Mouse (Mus musculus): ENCODE measurements around the gene Olfr698.
"Not testable (repeated sequence)": the region's sequence is repeated elsewhere in the genome, so short reads cannot be mapped to it uniquely, and the experiment has no call there.

- not testable (repeated sequence) for TF ChIP-seq CTCF, EP300 (IDR thresholded peaks at IDR 0.05; ENCODE audit: low read depth)
These were observed 5.8 kb upstream of the Olfr698 start for GRCm38 (mm10) chr7:106761008-106761407.

All from heart, postnatal 0 days (tissue).